Mouse (Mus musculus): ENCODE data around the gene Wdr46.

Gene Wdr46

DNA sequence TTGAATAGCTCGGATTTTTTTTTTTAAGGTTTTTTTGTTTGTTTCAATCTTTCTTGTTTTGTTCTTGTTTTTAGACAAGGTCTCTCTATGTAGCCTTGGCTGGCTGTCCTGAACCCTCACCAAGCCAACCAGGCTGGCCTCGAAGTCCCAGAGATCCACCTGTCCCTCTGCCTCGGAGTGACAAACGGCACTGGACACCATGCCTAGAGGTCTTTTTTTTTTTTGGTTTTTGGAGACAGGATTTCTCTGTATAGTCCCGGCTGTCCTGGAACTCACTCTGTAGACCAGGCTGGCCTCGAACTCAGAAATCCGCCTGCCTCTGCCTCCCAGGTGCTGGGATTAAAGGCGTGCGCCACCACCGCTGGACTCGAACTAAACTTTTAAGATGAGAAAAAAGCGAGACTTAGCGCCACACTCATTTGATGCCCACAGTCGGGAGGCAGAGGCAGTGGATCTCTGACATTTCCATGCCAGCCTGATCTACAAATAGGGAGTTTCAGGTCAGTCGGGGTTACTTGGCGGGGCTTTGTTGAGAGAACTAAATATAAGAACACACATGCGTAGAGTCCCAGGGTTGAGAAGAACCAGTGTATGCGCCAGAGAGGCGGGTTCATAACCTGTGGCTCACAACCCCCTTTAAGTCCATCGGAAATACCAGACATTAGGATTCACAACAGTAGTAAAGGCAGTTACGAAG, 12.1 kb upstream of the Wdr46 start:
- DNase-seq (ENCODE audit: low read depth, low spot score) = no peak

DNA sequence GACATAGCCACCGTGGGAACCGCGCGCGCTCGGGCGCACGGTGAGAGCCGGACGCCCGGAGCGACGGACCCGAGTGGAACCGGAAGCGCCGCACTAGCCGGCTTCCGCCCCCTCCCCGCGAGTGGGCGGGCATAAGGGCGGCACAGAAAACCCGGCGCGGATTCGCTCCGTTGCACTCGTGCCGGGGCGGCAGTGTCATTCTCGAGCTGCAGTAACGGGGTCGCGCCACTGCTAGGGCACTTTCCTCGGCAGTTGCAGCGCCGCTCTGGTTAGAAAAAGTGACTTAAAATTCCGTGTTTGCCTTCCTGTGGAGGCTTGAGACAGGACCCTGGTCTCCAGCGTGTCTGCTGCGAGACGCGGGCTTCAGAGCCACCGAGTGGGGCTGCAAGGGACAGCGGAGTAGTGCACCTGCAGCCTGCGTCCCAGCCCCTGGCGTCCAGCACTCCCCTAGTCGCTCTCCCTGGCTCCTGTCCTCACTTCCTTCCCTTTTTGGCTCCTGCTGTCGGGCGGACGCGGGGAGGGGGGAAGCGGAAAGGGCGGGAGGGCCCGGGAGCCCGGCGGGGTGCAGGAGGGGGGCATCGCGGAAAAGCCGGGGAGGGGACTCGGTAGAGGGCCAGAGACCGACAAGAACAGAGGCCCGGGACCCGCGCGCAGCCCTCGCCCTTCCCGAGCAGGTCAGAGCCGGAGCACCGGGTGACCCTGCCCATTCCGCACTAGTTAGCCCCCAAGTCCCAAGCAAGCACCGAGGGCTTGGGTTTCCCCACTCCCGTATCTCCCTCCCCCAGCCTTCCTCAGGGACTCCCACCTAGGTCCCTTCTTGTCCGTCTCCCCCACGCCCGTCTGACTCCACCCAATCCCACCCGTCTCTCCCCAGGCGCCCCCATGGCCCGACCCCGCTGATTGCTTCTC, 10.8 kb upstream of the Wdr46 start, which contains the start of gene Rgl2:
Rgl2 (plus strand) TSS at position 173 of the 909 bp plus-strand sequence.
- DNase-seq (ENCODE audit: low read depth, low spot score) = peak; percentile 86

DNA sequence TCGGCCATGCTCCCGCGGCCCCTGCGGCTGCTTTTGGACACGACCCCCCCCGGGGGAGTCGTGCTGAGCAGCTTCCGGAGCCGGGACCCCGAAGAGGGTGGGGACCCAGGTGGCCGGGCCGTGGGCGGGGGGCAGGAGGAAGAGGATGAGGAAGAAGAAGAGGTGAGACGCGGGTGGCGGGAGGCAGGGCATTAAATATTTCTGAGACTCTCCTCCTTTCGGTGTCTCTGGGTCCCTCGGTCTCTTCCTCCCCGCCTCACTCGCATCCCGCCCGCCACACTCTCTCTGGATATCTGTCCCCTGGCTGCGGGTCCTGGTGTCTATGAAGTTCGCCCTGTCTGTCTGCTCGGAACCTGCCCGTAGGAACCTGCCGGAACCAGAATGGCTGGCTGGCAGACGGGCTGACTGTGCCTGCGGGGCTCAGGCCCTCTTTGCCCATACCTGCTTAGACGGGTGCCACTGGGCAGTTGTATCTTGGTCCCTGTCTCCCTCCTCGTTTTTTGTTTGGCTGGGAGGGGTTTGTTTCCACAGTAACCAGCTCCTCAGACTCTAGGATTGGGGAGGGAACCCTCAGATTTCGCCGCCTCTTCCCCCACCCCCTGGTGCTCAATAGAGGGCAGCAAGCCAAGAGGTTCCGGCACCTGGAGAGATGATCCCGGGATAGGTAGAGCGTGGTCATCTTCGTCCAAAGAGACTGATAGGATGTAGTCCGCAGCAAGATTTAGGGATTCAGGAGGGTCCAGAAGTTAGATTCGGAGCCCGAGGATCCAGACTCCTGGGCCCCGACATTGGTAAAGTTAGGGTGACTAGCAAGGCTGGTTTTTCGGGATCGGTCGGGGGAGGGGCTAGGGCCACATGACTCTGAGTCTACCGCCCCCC, 9.9 kb upstream of the Wdr46 start:
- no peak for DNase-seq (ENCODE audit: low read depth, low spot score)

DNA sequence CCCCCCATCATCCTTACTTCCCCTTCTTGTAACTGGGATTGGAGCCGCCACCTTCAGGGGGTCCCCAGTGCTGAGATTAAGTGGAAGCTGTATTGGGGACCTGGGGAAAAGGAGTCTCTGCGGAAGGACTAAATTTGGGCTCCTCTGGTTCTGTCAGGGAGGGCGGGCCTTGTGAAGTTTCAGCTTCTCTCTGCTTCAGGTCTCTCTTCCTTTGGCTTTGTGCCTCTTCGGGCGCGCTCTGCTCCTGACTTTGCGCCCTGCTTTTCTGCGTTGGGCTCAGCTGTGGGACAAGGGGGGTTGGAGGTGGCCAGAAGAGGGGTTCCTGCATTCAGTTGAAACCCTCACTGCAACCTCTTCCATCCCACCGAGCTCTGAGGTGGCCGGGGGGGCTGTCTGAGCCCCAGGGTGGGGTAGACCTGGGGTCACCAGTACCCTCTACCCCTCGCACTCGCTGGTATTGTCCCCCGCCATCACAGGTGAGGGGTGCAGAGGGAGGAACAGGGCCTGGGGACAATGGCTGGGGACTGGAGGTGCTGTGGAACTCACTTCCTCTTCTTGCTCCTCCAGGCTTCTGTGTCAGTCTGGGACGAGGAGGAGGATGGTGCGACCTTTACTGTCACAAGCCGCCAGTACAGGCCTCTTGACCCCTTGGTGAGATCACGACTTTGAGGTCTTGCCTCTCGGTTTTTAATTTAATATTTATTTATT, 9.1 kb upstream of the Wdr46 start:
- DNase-seq (ENCODE audit: low read depth, low spot score) = no peak

DNA sequence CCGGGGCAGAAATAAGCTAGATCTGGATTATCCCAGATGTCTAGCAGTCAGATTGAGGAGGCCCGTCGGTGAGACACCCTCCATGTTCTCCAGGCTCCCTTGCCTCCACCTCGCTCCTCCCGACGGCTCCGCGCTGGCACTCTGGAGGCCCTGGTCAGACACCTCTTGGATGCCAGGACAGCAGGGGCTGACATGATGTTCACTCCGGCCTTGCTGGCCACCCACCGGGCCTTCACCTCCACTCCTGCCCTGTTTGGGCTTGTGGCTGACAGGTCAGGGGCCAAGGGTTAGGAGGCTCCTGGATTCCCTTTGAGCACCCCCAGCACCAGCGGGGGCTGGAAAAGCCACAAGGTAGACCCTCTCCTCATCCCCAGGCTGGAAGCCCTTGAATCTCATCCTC, 8.5 kb upstream of the Wdr46 start:
- DNase-seq (ENCODE audit: low read depth, low spot score) = no peak

DNA sequence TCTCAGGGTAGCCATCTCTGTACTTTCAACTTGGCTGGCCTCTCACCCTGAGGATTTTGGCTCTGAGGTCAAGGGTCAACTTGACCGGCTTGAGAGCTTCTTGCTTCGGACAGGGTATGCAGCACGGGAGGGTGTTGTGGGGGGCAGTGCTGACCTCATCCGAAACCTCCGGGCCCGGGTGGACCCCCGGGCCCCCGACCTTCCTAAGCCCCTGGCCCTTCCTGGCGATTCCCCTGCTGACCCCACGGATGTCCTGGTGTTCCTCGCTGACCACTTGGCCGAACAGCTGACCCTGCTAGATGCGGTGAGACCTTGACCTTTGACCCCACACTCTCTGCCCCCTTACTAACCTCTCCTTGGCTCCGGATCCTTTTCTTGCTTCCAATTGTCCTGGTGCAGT, 8.0 kb upstream of the Wdr46 start:
- DNase-seq (ENCODE audit: low read depth, low spot score) = no peak

DNA sequence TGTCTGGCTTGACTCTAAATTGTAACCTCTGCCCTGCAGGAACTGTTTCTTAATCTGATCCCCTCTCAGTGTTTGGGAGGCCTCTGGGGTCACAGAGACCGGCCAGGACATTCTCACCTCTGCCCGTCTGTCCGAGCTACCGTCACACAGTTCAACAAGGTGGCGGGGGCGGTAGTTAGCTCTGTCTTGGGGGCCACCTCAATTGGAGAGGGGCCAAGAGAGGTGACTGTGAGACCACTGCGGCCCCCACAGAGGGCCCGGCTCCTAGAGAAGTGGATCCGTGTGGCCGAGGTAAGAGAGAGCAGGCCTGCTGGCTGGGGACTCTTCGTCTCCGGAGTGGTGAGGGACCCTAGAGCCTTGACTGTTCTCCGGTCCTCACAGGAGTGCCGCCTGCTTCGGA, 7.5 kb upstream of the Wdr46 start:
- no peak for DNase-seq (ENCODE audit: low read depth, low spot score)

DNA sequence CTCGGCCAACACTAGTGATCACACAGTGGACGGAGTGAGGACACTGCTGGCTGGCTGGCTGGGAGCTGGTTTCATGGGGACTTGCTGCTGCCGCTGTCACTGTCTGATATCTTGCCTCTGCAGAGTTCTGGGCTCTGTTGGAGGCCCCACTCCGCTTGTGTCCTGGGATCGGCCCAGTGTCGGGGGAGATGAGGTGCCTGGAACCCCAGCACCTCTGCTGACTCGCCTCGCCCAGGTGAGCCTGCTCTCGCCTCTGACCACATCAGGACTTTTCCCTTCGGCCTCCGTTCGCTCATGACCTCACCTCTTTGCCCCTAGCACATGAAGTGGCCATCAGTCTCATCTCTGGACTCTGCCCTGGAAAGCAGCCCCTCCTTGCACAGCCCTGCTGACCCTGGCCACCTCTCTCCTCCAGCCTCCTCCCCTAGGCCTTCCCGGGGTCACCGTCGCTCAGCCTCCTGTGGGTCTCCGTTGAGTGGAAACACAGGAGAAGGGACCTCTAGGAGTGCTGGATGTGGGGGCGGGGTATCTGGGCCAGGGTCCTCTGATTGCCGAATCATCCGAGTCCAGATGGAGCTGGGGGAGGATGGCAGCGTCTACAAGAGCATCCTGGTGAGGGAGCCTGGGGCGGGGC, 4.9 kb upstream of the Wdr46 start:
- no peak for DNase-seq (ENCODE audit: low read depth, low spot score)

DNA sequence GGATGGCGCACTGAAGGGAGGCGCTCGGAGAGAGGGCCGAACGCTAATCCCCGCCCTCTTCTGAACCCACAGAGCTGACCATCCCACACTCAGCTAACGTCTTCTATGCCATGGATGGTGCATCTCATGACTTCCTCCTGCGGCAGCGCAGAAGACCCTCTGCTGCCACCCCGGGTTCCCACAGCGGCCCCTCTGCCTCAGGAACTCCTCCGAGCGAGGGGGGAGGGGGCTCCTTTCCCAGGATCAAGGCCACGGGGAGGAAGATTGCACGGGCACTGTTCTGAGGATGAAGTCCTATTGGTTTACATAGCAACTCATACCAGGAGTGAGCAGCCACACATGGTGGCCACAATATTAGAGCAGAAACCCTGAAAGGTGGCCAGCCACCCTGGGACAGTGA, 3.5 kb upstream of the Wdr46 start:
- DNase-seq (ENCODE audit: low read depth, low spot score) = no peak

DNA sequence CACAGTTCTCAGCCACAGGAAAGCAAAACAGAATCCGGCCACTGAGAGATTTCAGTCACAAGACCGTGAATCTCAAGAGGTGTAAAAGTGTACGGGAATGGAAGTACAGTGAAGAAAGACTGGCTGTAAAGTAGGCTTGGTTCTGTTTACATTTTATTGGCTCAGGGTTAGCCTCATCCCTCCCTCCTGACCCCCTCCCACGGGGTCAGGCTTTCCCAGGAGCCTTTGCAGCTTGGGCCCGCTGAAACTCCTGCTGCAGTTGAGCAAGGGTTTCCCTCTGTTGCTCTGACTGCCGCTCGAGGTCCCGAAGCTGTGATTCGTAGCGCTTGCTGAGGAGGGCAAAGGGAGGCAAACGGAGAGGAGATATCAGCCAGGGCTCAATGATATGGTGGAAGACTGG, 1.7 kb upstream of the Wdr46 start:
- no peak for DNase-seq (ENCODE audit: low read depth, low spot score)

DNA sequence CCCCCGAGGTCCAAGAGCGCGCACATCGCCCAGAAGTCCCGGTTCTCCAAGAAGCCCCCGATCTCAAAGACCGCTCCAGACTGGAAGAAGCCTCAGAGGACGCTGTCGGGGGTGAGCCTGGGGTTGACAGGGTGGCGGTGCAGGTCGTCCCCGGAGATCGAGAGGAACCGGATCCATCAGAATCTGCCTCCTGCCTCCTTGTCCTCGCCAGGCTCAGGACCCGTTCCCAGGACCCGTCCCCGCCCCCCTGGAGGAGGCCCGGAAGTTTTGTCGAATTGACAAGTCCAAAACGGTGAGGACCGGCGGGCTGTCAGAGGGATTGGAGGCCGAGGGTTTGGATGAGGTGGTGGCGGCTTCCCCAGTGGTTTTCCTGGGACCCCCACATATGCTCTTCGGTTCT, 521 bp downstream of the Wdr46 start:
- DNase-seq (ENCODE audit: low read depth, low spot score) = no peak

DNA sequence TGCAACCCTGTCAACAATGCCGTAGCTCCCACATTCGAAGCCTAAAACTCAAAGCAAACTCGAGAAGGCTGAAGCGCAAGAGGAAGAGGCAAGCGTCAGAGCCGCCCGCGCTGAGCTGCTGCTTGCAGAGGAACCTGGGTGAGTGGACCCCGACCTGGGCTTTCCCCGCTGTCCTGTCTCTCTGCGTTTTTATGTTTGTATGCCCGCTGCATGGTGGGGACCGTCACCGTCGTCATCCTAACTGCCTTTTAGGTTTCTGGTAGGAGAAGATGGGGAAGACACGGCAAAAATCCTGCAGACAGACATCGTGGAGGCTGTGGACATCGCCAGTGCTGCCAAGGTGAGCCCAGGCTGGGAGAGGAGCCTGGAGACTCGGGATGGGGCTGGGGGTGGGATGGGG, 921 bp downstream of the Wdr46 start:
- no peak for DNase-seq (ENCODE audit: low read depth, low spot score)

DNA sequence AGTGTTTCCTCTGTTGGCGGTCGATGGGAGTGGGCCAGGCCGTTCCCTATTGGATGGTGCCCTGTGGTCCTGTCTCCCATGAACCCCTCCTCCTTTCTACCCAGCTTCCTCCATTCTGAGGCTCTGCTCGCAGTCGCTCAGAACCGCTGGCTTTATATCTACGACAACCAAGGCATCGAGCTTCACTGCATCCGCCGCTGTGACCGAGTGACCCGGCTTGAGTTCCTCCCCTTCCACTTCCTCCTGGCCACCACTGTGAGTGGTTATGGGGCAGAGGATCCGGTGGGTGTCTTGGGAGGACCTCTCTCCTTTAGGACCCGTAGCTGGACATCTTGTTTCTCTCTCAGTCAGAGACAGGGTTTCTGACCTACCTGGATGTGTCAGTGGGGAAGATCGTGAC, 3.0 kb downstream of the Wdr46 start:
- no peak for DNase-seq (ENCODE audit: low read depth, low spot score)

DNA sequence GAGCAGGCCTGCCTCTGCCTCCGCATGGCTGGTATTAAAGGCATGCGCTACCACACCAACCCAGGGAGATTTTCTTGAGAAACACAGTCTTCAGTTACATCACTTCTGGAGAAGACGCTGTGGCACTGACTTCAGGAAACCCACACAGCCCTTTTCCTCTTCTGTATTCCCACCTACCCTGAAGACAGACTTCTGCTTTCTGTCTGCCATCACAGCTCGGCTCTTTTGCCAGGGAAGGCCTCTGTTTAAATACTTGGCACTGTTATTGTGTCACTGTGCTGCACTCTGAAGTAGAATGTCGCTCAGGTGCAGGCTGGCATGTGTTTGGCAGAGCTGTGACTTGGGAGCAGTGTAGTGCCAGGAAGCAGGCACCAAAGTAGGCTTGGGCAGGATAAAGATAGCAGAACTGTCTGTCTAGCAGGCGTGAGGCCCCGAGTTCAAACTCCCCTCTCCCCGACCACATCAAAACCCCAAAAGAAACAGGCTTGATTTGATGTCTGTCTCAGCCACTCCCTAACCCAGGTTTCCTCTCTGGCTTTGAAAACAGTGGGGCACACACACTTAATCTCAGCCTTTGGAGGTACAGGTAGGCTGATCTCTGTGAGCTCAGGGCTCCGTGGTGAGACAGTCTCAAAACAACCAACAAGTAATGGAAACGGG, 7.1 kb downstream of the Wdr46 start:
- DNase-seq (ENCODE audit: low read depth, low spot score) = no peak

DNA sequence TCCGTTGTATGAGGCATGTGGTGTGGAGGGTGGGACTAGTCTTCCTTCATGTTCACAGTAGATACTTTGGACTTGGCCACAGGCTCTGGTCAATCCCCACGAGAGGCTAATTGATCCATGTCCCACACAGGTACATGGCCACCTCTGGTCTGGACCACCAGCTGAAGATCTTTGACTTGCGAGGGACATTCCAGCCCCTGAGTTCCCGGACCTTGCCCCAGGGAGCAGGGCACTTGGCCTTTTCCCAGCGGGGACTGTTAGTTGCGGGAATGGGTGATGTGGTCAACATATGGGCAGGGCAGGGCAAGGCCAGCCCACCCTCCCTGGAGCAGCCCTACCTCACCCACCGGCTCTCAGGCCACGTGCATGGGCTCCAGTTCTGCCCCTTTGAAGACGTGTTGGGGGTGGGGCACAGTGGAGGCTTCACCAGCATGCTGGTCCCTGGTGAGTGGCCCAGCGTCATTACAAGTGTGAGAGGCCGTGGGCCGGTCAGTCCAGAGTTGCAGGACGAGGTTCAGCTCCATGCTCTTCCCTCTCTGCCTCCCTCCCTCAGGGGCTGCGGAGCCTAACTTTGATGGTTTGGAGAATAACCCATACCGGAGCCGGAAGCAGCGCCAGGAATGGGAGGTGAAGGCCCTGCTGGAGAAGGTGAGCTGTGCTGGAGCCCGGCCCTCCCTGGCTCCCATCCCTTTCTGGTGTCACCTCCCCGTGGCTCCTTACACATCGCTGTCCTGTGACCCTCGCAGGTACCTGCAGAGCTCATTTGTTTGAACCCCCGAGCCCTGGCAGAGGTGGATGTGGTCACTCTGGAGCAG, 7.8 kb downstream of the Wdr46 start:
- DNase-seq (ENCODE audit: low read depth, low spot score) = no peak

DNA sequence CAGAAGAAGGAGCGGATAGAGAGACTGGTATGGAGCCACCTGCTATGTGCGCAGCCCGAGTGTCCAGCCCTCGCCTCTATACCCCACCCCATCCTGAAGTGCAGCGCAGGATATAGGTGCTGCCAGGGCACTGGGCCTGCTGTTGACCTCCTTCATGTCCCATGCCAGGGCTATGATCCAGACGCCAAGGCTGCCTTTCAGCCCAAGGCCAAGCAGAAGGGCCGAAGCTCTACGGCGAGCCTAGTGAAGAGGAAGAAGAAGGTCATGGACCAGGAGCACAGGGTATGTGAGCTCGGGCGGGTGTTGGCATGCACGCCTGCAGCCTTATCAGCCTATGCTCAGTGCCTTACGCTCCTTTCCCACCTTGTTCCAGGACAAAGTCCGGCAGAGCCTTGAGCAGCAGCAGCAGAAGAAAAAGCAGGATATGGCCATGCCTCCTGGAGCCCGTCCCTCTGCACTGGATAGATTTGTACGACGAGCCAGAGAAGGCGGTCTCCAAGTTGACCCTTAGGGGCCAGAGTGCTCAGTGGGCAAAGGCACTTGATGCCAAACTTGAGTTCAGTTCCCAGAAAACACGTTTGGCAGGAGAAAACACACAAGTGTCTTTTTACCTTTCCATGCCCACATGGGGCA, 8.6 kb downstream of the Wdr46 start:
- no peak for DNase-seq (ENCODE audit: low read depth, low spot score)

DNA sequence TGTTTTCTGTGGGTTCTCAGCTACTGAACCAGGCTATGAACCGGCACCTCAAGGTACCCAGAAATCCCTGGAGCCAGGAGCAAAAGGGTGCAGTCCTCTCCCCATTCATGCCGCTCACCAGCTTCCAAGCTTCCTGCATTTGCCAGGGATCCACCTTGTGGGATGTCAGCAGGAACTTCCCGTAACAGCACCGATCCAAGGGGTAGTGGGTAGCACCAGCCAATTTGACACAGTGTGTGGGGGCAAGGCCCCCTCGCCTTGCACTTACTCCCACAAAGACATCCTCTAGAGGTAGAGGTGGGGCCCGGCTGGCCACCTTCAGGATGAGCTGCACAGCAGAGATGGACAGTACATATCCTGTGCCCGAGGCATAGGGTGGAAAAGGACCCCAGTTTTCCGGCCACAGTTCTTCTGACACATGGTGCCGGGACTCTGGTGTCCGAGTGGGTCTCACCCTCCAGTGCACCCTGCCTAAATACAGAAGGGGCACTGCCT, 9.7 kb downstream of the Wdr46 start:
- DNase-seq (ENCODE audit: low read depth, low spot score) = no peak

DNA sequence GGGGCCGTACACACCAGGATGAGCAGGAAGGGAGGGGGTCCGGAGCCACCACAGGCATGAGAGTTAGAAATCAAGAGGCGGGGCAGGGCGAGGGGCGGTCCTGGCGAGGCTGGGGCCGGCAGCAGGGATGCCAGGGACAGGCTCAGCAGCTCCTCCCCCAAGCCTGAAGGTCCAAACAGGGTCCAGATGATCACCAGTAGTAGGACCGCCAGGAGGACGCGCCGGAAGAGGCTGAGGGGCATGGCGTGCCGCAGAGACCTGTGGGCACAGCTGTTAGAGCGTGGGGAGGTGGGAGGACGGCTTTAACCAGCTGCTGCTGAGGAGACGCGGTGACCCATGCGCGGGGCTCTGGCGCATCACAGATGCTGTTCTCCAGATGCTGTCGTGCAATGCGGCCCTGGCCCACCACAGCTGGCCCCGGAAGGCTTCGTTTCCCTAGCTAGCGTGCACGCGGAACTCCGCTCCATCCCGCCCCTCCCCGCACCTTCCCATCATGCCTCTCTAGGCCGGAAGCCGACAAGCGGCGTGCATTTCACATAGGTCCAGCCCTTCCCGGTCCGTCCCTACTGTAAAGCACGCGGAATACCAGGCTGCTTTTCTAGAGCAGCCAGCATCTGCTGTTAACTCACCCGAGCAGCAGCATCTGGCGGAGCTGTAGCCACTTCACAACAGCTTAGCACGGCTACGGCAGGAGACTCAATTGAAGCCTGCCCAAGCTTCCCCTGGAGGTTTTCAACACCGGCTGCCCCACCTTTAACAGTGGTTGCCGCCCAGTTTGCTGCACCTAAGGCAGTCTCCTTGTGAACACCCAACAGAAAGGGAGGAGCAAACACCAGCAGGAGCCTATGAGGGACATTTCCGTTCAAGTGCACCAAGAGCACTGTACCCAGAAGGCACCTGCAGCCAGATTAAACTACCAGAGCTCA, 10.8 kb downstream of the Wdr46 start, which contains the start of gene B3galt4:
B3galt4 (minus strand) TSS at position 468 of the 926 bp plus-strand sequence.
- DNase-seq (ENCODE audit: low read depth, low spot score) = no peak
